Mouse (Mus musculus): ENCODE measurements around the gene Msantd2.

The Msantd2 gene

GRCm38 (mm10) chr9:37506023-37506422 is 16.9 kb downstream of the Msantd2 start:
- no peak for DNase-seq

- no peak for DNase-seq
Measured at GRCm38 (mm10) chr9:37512097-37512496, 23.0 kb downstream of the Msantd2 start.

GRCm38 (mm10) chr9:37514456-37514855 is 25.3 kb downstream of the Msantd2 start:
- DNase-seq, result no peak

GRCm38 (mm10) chr9:37517467-37517866 is 28.3 kb downstream of the Msantd2 start:
- no peak for DNase-seq

- no peak for DNase-seq
Measured at GRCm38 (mm10) chr9:37518991-37519390, 29.9 kb downstream of the Msantd2 start.

- DNase-seq, result no peak
Measured at GRCm38 (mm10) chr9:37519995-37520394, 30.9 kb downstream of the Msantd2 start.

GRCm38 (mm10) chr9:37525461-37525860 is 36.3 kb downstream of the Msantd2 start:
- DNase-seq, result no peak

GRCm38 (mm10) chr9:37526443-37527395 is 37.6 kb downstream of the Msantd2 start:
- no peak for DNase-seq

GRCm38 (mm10) chr9:37527396-37528224 is 38.5 kb downstream of the Msantd2 start, which contains the start of gene Esam:
Esam (plus strand) TSS chr9:37528078.
- DNase-seq, result peak; percentile 84

- DNase-seq, result peak; percentile 54
Measured at GRCm38 (mm10) chr9:37528225-37528970, 39.3 kb downstream of the Msantd2 start.

- peak; percentile 81 for DNase-seq
Measured at GRCm38 (mm10) chr9:37530031-37530887, 41.1 kb downstream of the Msantd2 start.

GRCm38 (mm10) chr9:37530888-37531705 is 42.0 kb downstream of the Msantd2 start:
- peak; percentile 92 for DNase-seq

GRCm38 (mm10) chr9:37536851-37537250 is 47.7 kb downstream of the Msantd2 start:
- no peak for DNase-seq

GRCm38 (mm10) chr9:37537658-37538250 is 48.6 kb downstream of the Msantd2 start:
- no peak for DNase-seq

- no peak for DNase-seq
Measured at GRCm38 (mm10) chr9:37539170-37540025, 50.3 kb downstream of the Msantd2 start, which contains the start of gene Vsig2. Vsig2 (plus strand) TSS chr9:37539255.

GRCm38 (mm10) chr9:37540226-37540625 is 51.1 kb downstream of the Msantd2 start:
- no peak for DNase-seq

GRCm38 (mm10) chr9:37540701-37541575 is 51.8 kb downstream of the Msantd2 start:
- DNase-seq, result no peak
